Mouse (Mus musculus) forebrain, embryonic 12.5 days (tissue): ENCODE results near the gene Ssc4d. TPM values are rescaled to one million over a fixed set of nuclear protein-coding genes. Genes with fewer than 3 reads are reported as not detected.

Experiments
- ATAC-seq: fragments of 200-750 bp; cut with Nextera tagmentation; 2 replicates; pipeline ENCODE4 v1.8.0; 2017; ENCODE audit warnings: moderate TSS enrichment; ENCODE audit not compliant: low FRiP score
- H3K27ac ChIP-seq: fragments of 300-500 bp; sonication (generic); 2 replicates; pipeline ENCODE4 v1.5.1; 2016; ENCODE audit warnings: mild to moderate bottlenecking
- H3K27me3 ChIP-seq: fragments of 300-500 bp; sonication (generic); 2 replicates; pipeline ENCODE4 v1.6.1; 2016; ENCODE audit warnings: mild to moderate bottlenecking
- H3K36me3 ChIP-seq: fragments of 300-500 bp; sonication (generic); replicated peaks from 2 replicates; pipeline ENCODE4 v1.6.1; 2016; ENCODE audit warnings: mild to moderate bottlenecking
- H3K4me1 ChIP-seq: fragments of 300-500 bp; sonication (generic); 2 replicates; pipeline ENCODE4 v1.6.1; 2016
- H3K4me2 ChIP-seq: fragments of 300-500 bp; sonication (generic); 2 replicates; pipeline ENCODE4 v1.6.1; 2016; ENCODE audit warnings: mild to moderate bottlenecking, moderate library complexity
- H3K4me3 ChIP-seq: fragments of 300-500 bp; sonication (generic); replicated peaks from 2 replicates; pipeline ENCODE4 v1.5.1; 2016; ENCODE audit warnings: mild to moderate bottlenecking
- H3K9ac ChIP-seq: fragments of 300-500 bp; sonication (generic); 2 replicates; pipeline ENCODE4 v1.6.1; 2016; ENCODE audit warnings: mild to moderate bottlenecking
- H3K9me3 ChIP-seq: fragments of 300-500 bp; sonication (generic); 2 replicates; pipeline ENCODE4 v1.6.1; 2016
- WGBS: fragments of 180-500 bp; shearing (Covaris S2); methylation state at CpG from one replicate; pipeline ENCODE4 v1.1.7; 2016; 5-methylcytosine and 5-hydroxymethylcytosine counted together
- polyA plus RNA-seq: library from polyadenylated mRNA; unstranded; fragments of >200 nt; fragmentation: Nextera tagmentation; extraction: Ambion mirVana; gene quantifications from 2 replicates; pipeline ENCODE4 v1.2.1, GENCODE M21; 2016

The Ssc4d gene
- polyA plus RNA-seq, 1 experiment from 2014 or later, result 1.1 TPM

- Histone ChIP-seq H3K27ac (peak overlapping the region; percentile 82), H3K4me3 (no peak overlapping the region), H3K36me3 (no peaks in the 10 kb centered on the region), H3K4me1 (peaks cover 7% of the 10 kb centered on the region), H3K27me3 (no peaks in the 10 kb centered on the region), H3K4me2 (peak overlapping the region; percentile 51), H3K9ac (no peak overlapping the region), H3K9me3 (no peaks in the 10 kb centered on the region)
- ATAC-seq, result no peak
- WGBS, result 89% methylated on average over 9 of the region's 9 CpGs
These were observed 17.8 kb downstream of the Ssc4d start for GRCm38 (mm10) chr5:135956300-135957206.

- no peak for ATAC-seq
- Histone ChIP-seq H3K9ac (no peak overlapping the region), H3K4me3 (no peak overlapping the region), H3K9me3 (no peaks in the 10 kb centered on the region), H3K4me1 (peaks cover 5% of the 10 kb centered on the region; the same call in 1 of the 2 replicates), H3K36me3 (no peaks in the 10 kb centered on the region), H3K27me3 (0 out of 2 replicates have a peak, but pooled peaks cover 4% of the 10 kb centered on the region), H3K27ac (no peak overlapping the region), H3K4me2 (no peak overlapping the region)
- WGBS, result 96% methylated on average over 2 of the region's 2 CpGs
These were observed 21.5 kb downstream of the Ssc4d start for GRCm38 (mm10) chr5:135952830-135953229.

- H3K4me1 ChIP-seq, result no peaks in the 10 kb centered on the region
- no peak overlapping the region for H3K4me2 ChIP-seq
- no peak overlapping the region for H3K9ac ChIP-seq
- H3K27ac ChIP-seq, result no peak overlapping the region
- WGBS, result 90% methylated on average over 2 of the region's 2 CpGs
- H3K4me3 ChIP-seq, result no peak overlapping the region
- H3K9me3 ChIP-seq, result no peaks in the 10 kb centered on the region
- no peak for ATAC-seq
- H3K27me3 ChIP-seq, result 0 out of 2 replicates have a peak, but pooled peaks cover 4% of the 10 kb centered on the region
- H3K36me3 ChIP-seq, result no peaks in the 10 kb centered on the region
These were observed 22.7 kb downstream of the Ssc4d start for GRCm38 (mm10) chr5:135951660-135952059.

- no peaks in the 10 kb centered on the region for H3K36me3 ChIP-seq
- no peak overlapping the region for H3K9ac ChIP-seq
- H3K27me3 ChIP-seq, result 0 out of 2 replicates have a peak, but pooled peaks cover 4% of the 10 kb centered on the region
- no peak overlapping the region for H3K4me2 ChIP-seq
- ATAC-seq, result no peak
- H3K27ac ChIP-seq, result no peak overlapping the region; the same call in 1 of the 2 replicates
- 86% methylated on average over 11 of the region's 11 CpGs for WGBS
- no peaks in the 10 kb centered on the region for H3K9me3 ChIP-seq
- H3K4me1 ChIP-seq, result peaks cover 6% of the 10 kb centered on the region
- no peak overlapping the region for H3K4me3 ChIP-seq
These were observed 23.5 kb downstream of the Ssc4d start for GRCm38 (mm10) chr5:135950710-135951412.

GRCm38 (mm10) chr5:135946621-135947020 is 27.7 kb downstream of the Ssc4d start:
- no peaks in the 10 kb centered on the region for H3K36me3 ChIP-seq
- 66% methylated on average over 5 of the region's 5 CpGs for WGBS
- H3K4me2 ChIP-seq, result no peak overlapping the region
- H3K27ac ChIP-seq, result no peak overlapping the region; the same call in 1 of the 2 replicates
- H3K27me3 ChIP-seq, result 0 out of 2 replicates have a peak, but pooled peaks cover 4% of the 10 kb centered on the region
- no peak overlapping the region for H3K9ac ChIP-seq
- H3K4me1 ChIP-seq, result peaks cover 9% of the 10 kb centered on the region
- no peak for ATAC-seq
- no peak overlapping the region for H3K4me3 ChIP-seq
- no peaks in the 10 kb centered on the region for H3K9me3 ChIP-seq

- Histone ChIP-seq H3K9me3 (no peaks in the 10 kb centered on the region), H3K9ac (no peak overlapping the region; the same call in 1 of the 2 replicates), H3K4me3 (no peak overlapping the region), H3K4me1 (peaks cover 9% of the 10 kb centered on the region), H3K27ac (peak overlapping the region; percentile 58; the same call in 1 of the 2 replicates), H3K27me3 (0 out of 2 replicates have a peak, but pooled peaks cover 4% of the 10 kb centered on the region), H3K36me3 (no peaks in the 10 kb centered on the region), H3K4me2 (peak overlapping the region; percentile 4; the same call in 1 of the 2 replicates)
- peak; percentile 11; the same call in 1 of the 2 replicates for ATAC-seq
- WGBS, result 52% methylated on average over 10 of the region's 10 CpGs
These were observed 28.4 kb downstream of the Ssc4d start for GRCm38 (mm10) chr5:135945916-135946408.

- no peak for ATAC-seq
- H3K36me3 ChIP-seq, result no peaks in the 10 kb centered on the region
- H3K27me3 ChIP-seq, result no peaks in the 10 kb centered on the region
- no peaks in the 10 kb centered on the region for H3K9me3 ChIP-seq
- H3K4me1 ChIP-seq, result peaks cover 9% of the 10 kb centered on the region
- H3K27ac ChIP-seq, result no peak overlapping the region
- H3K4me3 ChIP-seq, result no peak overlapping the region
- WGBS, result 70% methylated on average over 6 of the region's 6 CpGs
- H3K9ac ChIP-seq, result no peak overlapping the region
- H3K4me2 ChIP-seq, result no peak overlapping the region
These were observed 31.6 kb downstream of the Ssc4d start for GRCm38 (mm10) chr5:135942710-135943109.

DNA sequence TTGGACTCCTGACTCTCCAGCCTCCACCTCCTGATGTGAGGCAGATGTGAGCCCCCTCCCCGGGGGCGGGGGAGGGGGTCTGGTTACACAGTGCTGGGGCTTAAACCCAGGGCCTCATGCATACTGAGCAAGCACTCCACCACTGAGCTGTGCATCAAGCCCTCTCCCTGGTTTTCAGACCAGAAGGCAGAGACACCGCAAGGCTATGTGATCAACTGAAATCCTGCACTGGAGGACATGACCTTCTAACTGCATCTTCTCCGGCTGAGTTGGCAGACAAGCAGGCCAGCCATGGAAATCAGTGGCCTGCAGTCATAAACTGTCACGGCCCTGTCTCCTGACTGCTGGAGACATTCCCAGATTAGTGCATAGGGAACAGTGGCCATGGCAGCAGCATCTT is 33.7 kb downstream of the Ssc4d start:
- no peak overlapping the region for H3K4me2 ChIP-seq
- no peak overlapping the region for H3K4me3 ChIP-seq
- no peaks in the 10 kb centered on the region for H3K9me3 ChIP-seq
- H3K9ac ChIP-seq, result no peak overlapping the region
- no peak overlapping the region for H3K27ac ChIP-seq
- no peak for ATAC-seq
- H3K36me3 ChIP-seq, result no peaks in the 10 kb centered on the region
- WGBS, result 66% methylated on average over 5 of the region's 5 CpGs
- no peaks in the 10 kb centered on the region for H3K27me3 ChIP-seq
- 0 out of 2 replicates have a peak, but pooled peaks cover under 1% of the 10 kb centered on the region for H3K4me1 ChIP-seq

DNA sequence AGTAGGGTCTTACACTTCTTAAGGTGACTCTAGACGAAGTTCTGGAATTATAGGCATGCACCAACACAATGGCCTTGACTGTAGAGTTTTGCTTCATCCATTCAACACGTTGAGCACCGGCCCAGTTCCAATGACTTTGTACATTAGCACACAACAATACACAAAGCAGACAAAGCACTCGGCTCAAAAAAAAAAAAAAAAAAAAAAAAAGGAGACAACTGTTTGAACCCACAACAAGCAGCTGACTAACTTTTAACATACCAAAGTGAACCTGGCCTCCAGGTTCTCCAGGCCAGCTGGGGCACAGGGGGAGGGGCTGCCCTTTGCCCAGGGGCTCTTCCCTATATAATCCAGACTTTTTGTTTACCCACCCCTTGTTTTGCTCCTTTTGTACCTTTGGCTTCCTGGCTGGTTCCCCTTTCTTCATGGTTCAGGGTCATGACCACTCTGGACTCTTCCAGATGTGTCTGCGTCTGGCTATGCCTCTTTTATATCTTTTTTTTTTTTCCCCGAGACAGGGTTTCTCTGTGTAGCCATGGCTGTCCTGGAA is 38.6 kb downstream of the Ssc4d start:
- WGBS, result 83% methylated on average over 6 of the region's 6 CpGs
- H3K4me2 ChIP-seq, result no peak overlapping the region
- peaks cover 17% of the 10 kb centered on the region for H3K36me3 ChIP-seq
- H3K27ac ChIP-seq, result no peak overlapping the region; the same call in 1 of the 2 replicates
- no peak overlapping the region for H3K4me3 ChIP-seq
- H3K27me3 ChIP-seq, result no peaks in the 10 kb centered on the region
- no peak for ATAC-seq
- H3K9me3 ChIP-seq, result no peaks in the 10 kb centered on the region
- H3K9ac ChIP-seq, result no peak overlapping the region
- peaks cover 28% of the 10 kb centered on the region for H3K4me1 ChIP-seq

DNA sequence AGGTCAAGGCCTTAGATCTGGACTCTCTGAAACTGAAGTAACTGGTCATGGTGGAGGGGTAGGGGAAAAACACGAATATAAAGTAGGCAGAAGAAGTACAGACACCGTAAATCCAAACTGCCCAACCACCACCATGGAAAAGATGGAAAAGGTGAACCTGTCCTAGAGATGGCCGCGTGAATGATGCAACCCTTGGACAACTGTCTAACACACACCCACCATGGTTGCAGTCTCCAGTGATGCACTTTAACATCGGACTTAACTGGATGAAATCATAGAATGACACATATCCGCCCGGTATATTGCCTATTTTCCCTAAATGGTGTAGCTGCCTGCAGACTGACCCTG is 39.2 kb downstream of the Ssc4d start:
- H3K4me2 ChIP-seq, result peak overlapping the region; percentile 65
- ATAC-seq, result peak; percentile 48
- WGBS, result 50% methylated on average over 7 of the region's 7 CpGs
- H3K4me1 ChIP-seq, result peaks cover 33% of the 10 kb centered on the region
- no peaks in the 10 kb centered on the region for H3K9me3 ChIP-seq
- H3K36me3 ChIP-seq, result peaks cover 23% of the 10 kb centered on the region
- H3K27me3 ChIP-seq, result no peaks in the 10 kb centered on the region
- H3K27ac ChIP-seq, result peak overlapping the region; percentile 98
- H3K9ac ChIP-seq, result peak overlapping the region; percentile 40; the same call in 1 of the 2 replicates
- H3K4me3 ChIP-seq, result peak overlapping the region; percentile 92

DNA sequence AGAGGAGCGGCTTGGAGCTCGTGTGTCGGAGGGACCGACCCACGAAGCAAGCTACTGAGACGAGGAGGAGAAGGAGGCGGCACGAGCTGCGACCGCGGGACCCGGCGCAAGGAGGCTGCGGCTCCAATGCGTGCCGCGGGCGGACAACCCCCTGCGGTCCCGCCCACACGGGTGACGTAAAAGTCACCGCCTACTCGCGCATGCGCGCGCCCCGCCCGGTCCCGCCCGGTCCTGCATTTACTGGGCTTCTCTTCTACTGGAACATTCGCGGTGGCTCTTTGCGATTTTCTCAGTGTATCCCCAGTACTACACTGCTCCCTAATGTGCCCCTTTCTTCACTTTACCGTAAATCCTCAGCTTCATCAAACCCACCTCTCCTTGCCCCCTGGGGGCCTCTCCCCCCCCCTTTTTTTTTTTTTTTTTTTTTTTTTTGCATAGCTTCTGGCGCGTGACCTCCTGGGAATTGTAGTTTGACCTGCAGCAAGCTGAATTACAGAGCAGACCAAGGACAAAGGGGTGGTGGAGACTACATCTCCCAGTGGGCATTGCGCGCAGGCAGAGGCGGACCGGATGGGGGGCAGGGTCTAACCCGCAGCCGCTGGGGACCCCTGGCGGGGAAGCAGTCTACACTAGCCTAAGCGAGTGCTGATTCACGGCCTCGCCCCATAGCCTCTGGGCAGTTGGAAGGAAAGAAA is 39.7 kb downstream of the Ssc4d start, which contains the start of gene Ywhag:
TSS of gene Ywhag (minus strand) at position 136 of the 695 bp plus-strand sequence.
- no peaks in the 10 kb centered on the region for H3K27me3 ChIP-seq
- H3K4me2 ChIP-seq, result peak within 1 kb of the TSS; percentile 65
- peak within 1 kb of the TSS; percentile 97 for H3K9ac ChIP-seq
- ATAC-seq, result peak; percentile 97
- peaks cover 28% of the 10 kb centered on the region for H3K36me3 ChIP-seq
- H3K27ac ChIP-seq, result peak within 1 kb of the TSS; percentile 98
- under 1% methylated on average over 43 of the region's 48 CpGs for WGBS
- H3K4me3 ChIP-seq, result peak within 1 kb of the TSS; percentile 92
- H3K4me1 ChIP-seq, result peaks cover 36% of the 10 kb centered on the region
- H3K9me3 ChIP-seq, result no peaks in the 10 kb centered on the region
